Mouse (Mus musculus) G1E (cell line): ENCODE measurements at regions not wholly inside any gene's neighbourhood (a gene's known extent, or its start where the extent isn't known, plus 50 kb on each side); places are given as distances from the start of the nearest gene placed in this dataset.

Experiments used
- CTCF ChIP-seq: IDR thresholded peaks from 2 replicates; pipeline ENCODE4 v1.5.1; 2012; ENCODE audit warnings: low read depth, low read length, inconsistent platforms, mixed read lengths
- GATA1 ChIP-seq: IDR thresholded peaks from 2 replicates; pipeline ENCODE4 v1.6.1; 2012; ENCODE audit warnings: borderline replicate concordance, low read length, inconsistent platforms, mixed read lengths
- TAL1 ChIP-seq: conservative IDR thresholded peaks from 2 replicates; pipeline ENCODE4 v1.6.1; 2012; ENCODE audit warnings: low read depth, low read length, inconsistent platforms, mixed read lengths

DNA sequence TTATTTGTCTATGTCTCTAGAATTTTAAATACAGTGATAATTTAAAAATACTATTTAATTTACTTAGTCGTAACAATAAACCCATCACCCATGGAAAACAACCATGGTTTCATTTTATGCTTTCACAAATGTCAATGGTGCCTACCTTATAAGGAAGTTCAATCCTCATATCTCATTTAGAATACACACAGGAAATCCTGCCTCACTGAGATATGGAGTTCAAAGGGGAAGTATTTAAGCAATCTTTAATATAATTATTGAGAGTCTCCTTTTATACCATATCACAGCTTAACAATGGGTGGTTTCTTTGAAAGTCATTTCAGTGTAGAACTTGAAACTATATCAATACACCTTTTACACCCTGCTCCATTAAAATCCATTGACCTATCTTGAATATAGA lies 86.0 kb upstream of the Maf start:
- TF ChIP-seq CTCF = no peak
- TF ChIP-seq TAL1 = no peak
- no peak for TF ChIP-seq GATA1
